Mouse (Mus musculus): ENCODE data around the gene Fgfr1op.
"Not testable (repeated sequence)": the region's sequence is repeated elsewhere in the genome, so short reads cannot be mapped to it uniquely, and the experiment has no call there.

Fgfr1op gene

GRCm38 (mm10) chr17:8171081-8171480, 5.8 kb downstream of the Fgfr1op start:
- no peak for DNase-seq

GRCm38 (mm10) chr17:8177090-8177489, 11.8 kb downstream of the Fgfr1op start:
- DNase-seq: no peak

GRCm38 (mm10) chr17:8183815-8184214, 18.5 kb downstream of the Fgfr1op start:
- no peak for DNase-seq

GRCm38 (mm10) chr17:8184217-8184616, 18.9 kb downstream of the Fgfr1op start:
- DNase-seq: no peak

GRCm38 (mm10) chr17:8193678-8194077, 28.4 kb downstream of the Fgfr1op start:
- DNase-seq: no peak

- DNase-seq: no peak
Measured at GRCm38 (mm10) chr17:8195685-8196376, 30.5 kb downstream of the Fgfr1op start.

- no peak for DNase-seq
Measured at GRCm38 (mm10) chr17:8197652-8198051, 32.4 kb downstream of the Fgfr1op start.

GRCm38 (mm10) chr17:8199067-8199935, 34.0 kb downstream of the Fgfr1op start:
- DNase-seq: no peak

GRCm38 (mm10) chr17:8199936-8200330, 34.6 kb downstream of the Fgfr1op start:
- no peak for DNase-seq

- DNase-seq: no peak
Measured at GRCm38 (mm10) chr17:8203487-8203886, 38.2 kb downstream of the Fgfr1op start.

GRCm38 (mm10) chr17:8205221-8205631, 39.9 kb downstream of the Fgfr1op start:
- not testable (repeated sequence) for DNase-seq

GRCm38 (mm10) chr17:8206691-8207090, 41.4 kb downstream of the Fgfr1op start:
- DNase-seq: no peak

GRCm38 (mm10) chr17:8209696-8210095, 44.4 kb downstream of the Fgfr1op start:
- no peak for DNase-seq

GRCm38 (mm10) chr17:8210170-8210569, 44.9 kb downstream of the Fgfr1op start:
- DNase-seq: no peak

- DNase-seq: no peak
Measured at GRCm38 (mm10) chr17:8210675-8211074, 45.4 kb downstream of the Fgfr1op start.

- DNase-seq: no peak
Measured at GRCm38 (mm10) chr17:8211399-8211798, 46.1 kb downstream of the Fgfr1op start.

- no peak for DNase-seq
Measured at GRCm38 (mm10) chr17:8214369-8214768, 49.1 kb downstream of the Fgfr1op start.

GRCm38 (mm10) chr17:8215016-8215745, 49.9 kb downstream of the Fgfr1op start:
- DNase-seq: peak; percentile 13

GRCm38 (mm10) chr17:8223225-8223624, 57.9 kb downstream of the Fgfr1op start:
- DNase-seq: no peak

GRCm38 (mm10) chr17:8224072-8224471, 58.8 kb downstream of the Fgfr1op start:
- DNase-seq: no peak

GRCm38 (mm10) chr17:8225166-8225565, 59.9 kb downstream of the Fgfr1op start:
- no peak for DNase-seq

GRCm38 (mm10) chr17:8225746-8226145, 60.4 kb downstream of the Fgfr1op start:
- no peak for DNase-seq

- DNase-seq: no peak
Measured at GRCm38 (mm10) chr17:8228622-8229021, 63.3 kb downstream of the Fgfr1op start.
